Mouse (Mus musculus) adrenal gland, adult 18-20 months (tissue): ENCODE data around the gene Gm21725. TPM values are rescaled to one million over a fixed set of nuclear protein-coding genes. Genes with fewer than 3 reads are reported as not detected.
"Not testable (repeated sequence)": the region's sequence is repeated elsewhere in the genome, so short reads cannot be mapped to it uniquely, and the experiment has no call there.

Source experiments
- DNase-seq, 2 experiments: peaks; one replicate each; pipeline ENCODE4 v3.0.0; 2021 to 2022; ENCODE audit warnings: low spot score in 2 of 2
- long read RNA-seq, 2 experiments: library from polyadenylated mRNA; stranded (forward); transcript quantifications; one replicate each; pipeline ENCODE4 v2.0.0; 2021
- total RNA-seq, 2 experiments: library from RNA; stranded (reverse); gene quantifications; 1 replicate in 1 of 2; 2 replicates in 1 of 2; pipeline ENCODE4 v1.2.3; 2021

Gene Gm21725
- not detected for total RNA-seq
- long read RNA-seq, experiment 1 = 0 reads
- long read RNA-seq, experiment 2 = 0 reads

DNA sequence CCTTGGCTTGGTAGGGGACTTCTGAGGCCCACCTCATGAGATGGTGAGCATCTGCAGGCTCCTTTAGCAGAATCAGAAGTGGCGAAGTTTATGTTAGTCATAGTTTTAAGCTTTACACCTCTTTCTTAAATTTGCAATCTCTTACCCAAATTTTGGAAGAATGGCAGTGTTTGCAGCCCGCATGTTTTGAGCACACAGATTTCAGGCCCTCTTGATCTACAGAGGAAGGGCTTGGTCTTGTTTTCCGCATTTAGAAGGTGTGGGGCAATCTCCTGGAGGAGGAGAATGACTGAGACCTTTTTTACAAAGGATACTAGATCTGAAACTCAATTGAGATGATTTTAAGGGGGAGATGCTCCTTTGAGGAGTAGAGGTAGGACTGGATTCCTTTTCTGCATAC, at the start of gene Gm21725:
Gene Gm21725 (minus strand): TSS at position 101 of the 400 bp plus-strand sequence.
- not testable (repeated sequence) for DNase-seq

Other genes starting within 250 kb of the Gm21725 start
- not detected for gene Gm21891, start 215.6 kb downstream of the Gm21725 start, total RNA-seq
- not detected for gene Gm21425, start 187.1 kb downstream of the Gm21725 start, total RNA-seq
- not detected for gene Gm21828, start 125.1 kb downstream of the Gm21725 start, total RNA-seq
- not detected for gene Gm21440, start 96.7 kb downstream of the Gm21725 start, total RNA-seq
- not detected for gene Gm21454, start 96.6 kb downstream of the Gm21725 start, total RNA-seq
- not detected for gene Gm21866, start 116.5 kb upstream of the Gm21725 start, total RNA-seq
- gene Gm20773, start 145.0 kb upstream of the Gm21725 start, total RNA-seq = not detected